Mouse (Mus musculus): ENCODE results near the gene Gna13.

The Gna13 gene

DNA sequence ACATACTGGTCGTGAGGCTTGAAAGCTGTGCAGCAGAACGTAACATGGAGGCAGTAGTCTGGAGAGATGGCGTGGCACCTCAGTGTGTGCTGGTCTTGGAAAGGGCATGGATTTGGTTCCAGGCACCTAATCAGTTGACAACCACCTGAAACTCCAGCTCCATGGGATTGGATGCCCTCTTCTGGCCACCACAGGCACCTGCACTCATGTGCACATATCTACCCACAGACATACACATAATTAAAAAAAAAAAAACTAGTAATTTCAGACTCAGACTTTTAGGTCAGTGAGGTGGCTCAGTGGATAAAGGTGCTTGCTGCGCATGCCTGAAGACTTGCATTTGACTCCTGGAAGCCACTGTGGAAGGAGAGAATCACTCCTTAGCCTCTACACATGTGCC is 59.6 kb downstream of the Gna13 start:
- DNase-seq (ENCODE audit: inconsistent ontology term) = no peak

DNA sequence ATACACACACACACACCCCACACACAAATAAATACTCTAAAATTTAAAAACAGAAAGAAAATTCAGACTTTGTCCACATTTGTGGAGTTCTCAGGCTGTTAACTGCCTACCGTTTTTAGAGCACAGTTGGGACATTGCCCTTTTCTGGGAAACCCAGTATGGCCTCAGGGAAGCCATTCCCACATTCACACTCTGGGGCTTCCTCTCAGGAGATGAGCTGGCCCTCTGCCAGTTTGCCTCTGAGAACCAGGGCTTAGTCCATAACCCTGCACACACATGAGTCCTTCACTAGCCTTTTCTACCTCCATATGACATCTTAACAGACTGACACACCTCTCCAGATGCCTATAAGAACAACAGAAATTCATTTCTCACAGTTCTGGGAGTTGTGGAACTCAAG is 60.7 kb downstream of the Gna13 start:
- no peak for DNase-seq (ENCODE audit: inconsistent ontology term)

DNA sequence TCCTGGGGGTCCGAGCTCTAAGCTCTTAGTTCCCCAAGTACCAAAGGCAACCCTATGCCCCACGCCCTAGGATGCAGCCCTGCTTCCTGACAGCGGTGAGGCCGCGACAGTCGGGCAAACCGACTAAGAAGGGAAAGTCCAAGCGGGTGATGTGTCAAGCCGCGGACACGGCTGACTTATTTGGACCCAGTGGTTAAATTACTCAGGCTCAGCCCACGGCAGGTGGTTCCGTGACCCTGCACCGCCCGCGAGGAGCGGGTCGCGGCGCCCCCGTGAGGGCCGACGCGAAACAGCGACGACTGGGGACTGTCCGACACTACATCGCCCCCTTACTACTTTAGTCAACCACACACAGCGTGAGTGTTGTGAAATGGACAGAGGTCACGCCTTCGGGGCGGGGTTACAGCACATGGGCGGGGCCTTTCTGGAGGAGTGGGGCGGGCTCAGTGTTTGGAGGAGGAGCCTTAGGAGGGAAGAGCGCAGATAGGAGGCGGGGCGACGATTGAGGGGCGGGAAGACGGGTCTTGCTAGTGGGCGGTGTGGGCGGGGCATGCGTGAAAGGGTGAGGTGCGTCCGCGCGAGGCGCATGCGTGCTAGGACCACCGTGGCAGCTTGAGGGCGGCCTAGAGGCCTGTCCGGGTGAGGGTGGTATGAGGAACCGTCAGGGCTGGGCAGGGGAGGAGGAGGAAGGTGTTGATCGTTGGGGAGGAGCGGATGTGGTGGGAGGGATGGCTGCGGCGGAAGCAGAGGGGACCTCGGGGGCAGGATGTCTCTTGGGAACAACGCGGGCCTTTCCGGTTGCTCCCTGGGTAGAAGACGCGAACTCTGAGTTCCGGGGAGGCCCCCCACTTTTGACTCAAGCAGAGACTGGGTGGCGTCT is 63.0 kb downstream of the Gna13 start, which contains the start of gene Amz2:
Gene Amz2 (plus strand): TSS at position 555 of the 880 bp plus-strand sequence.
- DNase-seq (ENCODE audit: inconsistent ontology term) = peak; percentile 100

DNA sequence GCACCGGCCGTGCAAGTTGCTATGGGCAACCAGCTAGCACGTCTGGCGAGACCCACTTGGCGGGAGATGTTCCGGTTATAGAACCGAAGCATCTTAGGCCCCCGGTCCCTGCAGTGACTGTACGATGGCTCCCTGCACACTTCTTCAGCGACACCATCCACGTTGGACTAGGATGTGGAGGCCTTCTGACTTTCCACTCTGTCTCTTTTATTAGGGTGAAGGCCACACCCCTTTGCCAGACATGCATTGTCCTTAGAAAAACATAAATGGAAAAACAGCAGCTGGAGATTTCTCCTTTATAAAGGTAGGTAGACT is 63.6 kb downstream of the Gna13 start:
- DNase-seq (ENCODE audit: inconsistent ontology term) = no peak

- no peak for DNase-seq (ENCODE audit: inconsistent ontology term)
Observed at GRCm38 (mm10) chr11:109427353-109427752, 64.7 kb downstream of the Gna13 start.

DNA sequence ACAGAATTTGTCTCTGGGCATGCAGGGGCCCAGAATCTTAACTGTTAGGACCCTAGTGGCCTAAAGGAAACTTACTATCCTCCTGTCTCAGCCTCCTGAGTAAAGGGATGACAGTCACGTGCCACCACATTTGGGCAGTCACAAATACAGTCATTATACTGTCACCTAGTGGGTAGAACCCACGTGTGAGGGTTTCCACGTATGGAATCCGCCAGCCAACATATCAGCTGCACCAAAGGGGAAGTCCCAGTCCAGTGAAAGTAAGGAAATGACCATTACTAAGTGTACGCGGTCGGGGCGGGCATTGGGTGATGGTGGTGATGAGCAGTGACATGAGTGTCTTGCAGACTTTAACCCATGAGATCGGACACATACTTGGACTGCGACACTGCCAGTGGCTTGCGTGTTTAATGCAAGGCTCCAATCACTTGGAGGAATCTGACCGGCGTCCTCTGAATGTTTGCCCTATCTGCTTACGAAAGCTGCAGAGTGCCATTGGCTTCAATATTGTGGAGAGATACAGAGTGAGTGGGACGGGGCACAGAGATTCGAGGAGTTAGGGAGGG is 71.7 kb downstream of the Gna13 start:
- no peak for DNase-seq (ENCODE audit: inconsistent ontology term)

DNA sequence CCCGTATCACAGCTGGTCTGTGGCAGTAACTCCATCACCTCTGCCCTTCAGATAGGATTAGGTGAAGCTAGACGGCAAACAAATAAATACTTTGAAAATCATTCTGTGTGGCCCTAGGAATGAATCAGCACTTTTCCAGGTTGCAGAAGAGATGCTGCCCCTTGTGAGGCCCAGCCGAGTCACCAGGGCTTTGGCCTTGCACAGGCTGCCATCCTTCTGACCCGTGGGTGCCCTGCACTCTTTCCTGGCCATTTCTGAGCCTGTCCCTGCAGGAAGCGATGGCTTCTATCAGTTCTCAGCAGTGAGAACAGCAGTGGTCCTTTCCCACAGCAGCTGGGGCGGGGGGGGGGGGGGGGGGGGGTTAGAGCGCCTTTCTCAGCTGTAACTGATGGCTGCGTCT is 74.3 kb downstream of the Gna13 start:
- DNase-seq (ENCODE audit: inconsistent ontology term) = no peak

GRCm38 (mm10) chr11:109439209-109439608 is 76.6 kb downstream of the Gna13 start:
- no peak for DNase-seq (ENCODE audit: inconsistent ontology term)

- peak; percentile 81 for DNase-seq (ENCODE audit: inconsistent ontology term)
Observed at GRCm38 (mm10) chr11:109439829-109440340, 77.3 kb downstream of the Gna13 start.

DNA sequence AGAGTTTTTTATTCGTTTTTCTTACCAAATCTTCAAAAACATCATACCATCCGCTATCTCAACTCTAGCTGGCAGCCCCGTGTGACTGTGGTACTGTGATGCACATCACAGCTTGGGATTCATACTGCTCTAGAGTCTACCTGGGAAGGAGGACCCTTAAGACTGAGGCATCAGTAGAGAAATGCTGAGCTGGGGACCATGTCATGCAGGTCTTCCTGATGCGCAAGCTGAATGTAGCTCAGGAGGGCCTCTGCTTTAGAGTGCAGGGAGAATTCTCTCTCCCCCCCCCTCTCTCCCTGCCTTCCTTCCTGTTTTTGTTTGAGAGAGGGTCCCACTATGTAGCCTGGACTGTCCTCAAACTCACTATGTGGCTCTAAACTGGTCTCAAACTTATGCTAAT is 78.0 kb downstream of the Gna13 start:
- no peak for DNase-seq (ENCODE audit: inconsistent ontology term)

DNA sequence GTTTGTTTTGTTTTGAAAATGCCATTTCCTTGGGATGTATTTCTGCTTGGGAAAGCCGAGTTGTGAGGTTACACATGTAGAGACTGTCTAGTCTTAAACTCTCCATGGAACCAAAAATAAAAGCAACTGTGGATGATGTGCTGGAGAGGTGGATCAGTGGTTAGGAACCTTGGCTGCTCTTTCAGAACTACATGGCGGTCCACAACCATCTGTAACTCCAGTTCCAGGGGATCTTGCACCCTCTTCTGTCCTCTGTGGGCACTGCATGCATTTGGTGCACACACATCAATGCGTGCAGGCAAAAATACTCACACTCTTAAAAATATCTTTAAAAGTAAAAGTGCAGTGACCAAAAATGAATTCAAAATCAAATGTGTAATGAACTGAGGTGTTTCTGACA is 78.5 kb downstream of the Gna13 start:
- no peak for DNase-seq (ENCODE audit: inconsistent ontology term)

- DNase-seq (ENCODE audit: inconsistent ontology term) = no peak
Observed at GRCm38 (mm10) chr11:109442166-109442730, 79.6 kb downstream of the Gna13 start.

DNA sequence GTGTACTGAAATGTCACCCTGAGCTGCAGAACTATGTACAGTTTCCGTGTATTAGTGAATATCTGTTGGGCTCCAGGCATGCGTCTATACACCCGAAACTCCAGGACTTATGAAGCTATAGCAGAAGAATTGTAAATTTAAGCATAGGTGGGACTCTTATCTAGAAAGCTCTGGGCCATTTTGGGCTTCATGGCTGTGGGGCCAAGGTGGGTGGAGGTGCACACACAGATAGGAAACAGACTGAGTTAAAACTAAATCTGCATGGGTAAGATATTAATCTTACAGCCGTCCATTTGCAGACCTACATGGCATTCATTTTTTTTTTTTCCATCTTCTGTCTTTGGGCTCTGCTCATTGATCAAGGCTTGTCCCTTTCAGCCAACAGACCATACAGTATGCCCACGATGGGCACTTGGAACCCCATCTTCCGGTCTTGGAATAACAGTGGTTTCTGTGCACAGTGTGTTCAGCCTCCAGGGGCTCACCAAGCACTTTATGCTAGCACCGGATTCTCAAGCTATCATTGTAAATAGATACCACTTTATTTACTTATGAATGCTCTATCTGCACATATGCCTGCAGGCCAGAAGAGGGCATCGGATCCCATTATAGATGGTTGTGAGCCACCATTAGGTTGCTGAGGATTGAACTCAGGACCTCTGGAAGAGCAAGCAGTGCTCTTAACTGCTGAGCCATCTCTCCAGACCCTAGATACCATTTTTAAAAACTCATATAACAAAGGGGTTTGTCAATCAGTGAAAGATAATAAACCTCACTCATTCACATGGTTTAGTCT is 81.0 kb downstream of the Gna13 start:
- DNase-seq (ENCODE audit: inconsistent ontology term) = no peak

- DNase-seq (ENCODE audit: inconsistent ontology term) = no peak
Observed at GRCm38 (mm10) chr11:109444600-109444999, 82.0 kb downstream of the Gna13 start.

DNA sequence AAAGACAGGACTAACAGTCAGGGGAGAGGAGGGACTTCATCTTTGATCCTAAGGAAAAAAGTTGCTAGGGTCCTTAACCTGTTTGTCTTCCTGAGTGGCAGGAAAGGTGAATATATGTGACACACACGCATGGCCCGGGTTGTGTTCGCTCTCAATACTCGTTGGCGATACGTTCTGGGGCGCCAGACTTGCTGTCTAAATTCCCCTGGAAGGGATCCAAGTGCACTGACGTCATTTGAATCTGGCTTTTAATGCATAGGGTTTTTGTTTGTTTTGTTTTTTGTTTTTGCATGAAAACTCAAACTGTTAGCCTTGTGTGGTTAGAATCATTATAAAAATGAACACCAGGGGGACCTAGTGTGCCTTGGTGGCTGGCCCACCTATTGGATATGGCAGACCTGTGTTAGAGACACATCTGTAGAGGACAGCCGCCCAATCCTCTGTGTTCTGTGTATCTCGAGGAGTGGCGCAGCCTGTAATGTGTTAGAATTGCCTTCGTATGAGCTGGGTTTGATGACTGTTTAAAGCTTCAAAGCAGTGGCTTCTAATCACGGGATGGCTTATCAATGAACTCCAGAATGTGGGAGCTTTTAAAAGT is 82.9 kb downstream of the Gna13 start:
- DNase-seq (ENCODE audit: inconsistent ontology term) = no peak

Measured in Muller cell, postnatal 12 days (primary cell).